21 mouse cellular contexts compared by ENCODE assay signal in genomic region chr3:123369161-123369560, GRCm38 (mm10). TPM values are rescaled to one million over a fixed set of nuclear protein-coding genes. Genes with fewer than 3 reads are reported as not detected.
DNase-seq lines count a peak whose midpoint lies in the region; ATAC-seq and TF ChIP-seq lines count a peak whose summit lies in the region.
"Had no signal": no experiment of that assay in that cellular context is flagged by ENCODE, and none has a peak within 500 bp of the region (broad histone marks: within the 10 kb centered on the region; RNA-seq: fewer than 3 reads in every experiment).

No protein-coding gene starts in this region.

- H3K36me3 ChIP-seq in embryonic facial prominence, embryonic 13.5 days = peaks cover 54% of the 10 kb centered on the region
- peaks cover 76% of the 10 kb centered on the region for H3K36me3 ChIP-seq in embryonic facial prominence, embryonic 10.5 days (replicated peaks)
- peaks cover 42% of the 10 kb centered on the region for H3K36me3 ChIP-seq in hindbrain, embryonic 14.5 days (replicated peaks; ENCODE audit: control insufficient read depth, insufficient read depth)
- peaks cover 35% of the 10 kb centered on the region; the same call in 1 of the 2 replicates for H3K36me3 ChIP-seq in hindbrain, postnatal 0 days (ENCODE audit: insufficient read depth, low read length)

- H3K9me3 ChIP-seq in embryonic facial prominence, embryonic 13.5 days = no peaks in the 10 kb centered on the region
- H3K9me3 ChIP-seq in embryonic facial prominence, embryonic 10.5 days = no peaks in the 10 kb centered on the region
- no peaks in the 10 kb centered on the region for H3K9me3 ChIP-seq in hindbrain, embryonic 14.5 days (ENCODE audit: control insufficient read depth, low read length)
- no peaks in the 10 kb centered on the region for H3K9me3 ChIP-seq in hindbrain, postnatal 0 days (ENCODE audit: low read length)
- H3K9me3 ChIP-seq: G1E; hindbrain, embryonic 15.5 days; liver, embryonic 15.5 days; lung, embryonic 15.5 days; neural tube, embryonic 12.5 days had no signal

- H3K4me3 ChIP-seq in embryonic facial prominence, embryonic 13.5 days = no peak overlapping the region
- no peak overlapping the region for H3K4me3 ChIP-seq in embryonic facial prominence, embryonic 10.5 days
- H3K4me3 ChIP-seq in hindbrain, embryonic 14.5 days (replicated peaks; ENCODE audit: low read length) = no peak overlapping the region
- no peak overlapping the region for H3K4me3 ChIP-seq in hindbrain, postnatal 0 days (ENCODE audit: low read length)
- H3K4me3 ChIP-seq: hindbrain, embryonic 15.5 days; liver, embryonic 15.5 days; lung, embryonic 15.5 days; neural tube, embryonic 12.5 days had no signal

- no peak for ATAC-seq in embryonic facial prominence, embryonic 13.5 days (ENCODE audit: insufficient number of reproducible peaks, insufficient read depth, low FRiP score, low TSS enrichment, low read depth)
- peak; percentile 37; the same call in 1 of the 2 replicates for ATAC-seq in hindbrain, embryonic 14.5 days (ENCODE audit: low FRiP score)
- no peak for ATAC-seq in hindbrain, postnatal 0 days
- ATAC-seq in monocyte, adult 5-6 weeks (replicated peaks; ENCODE audit: insufficient number of reproducible peaks, low FRiP score, low TSS enrichment, poor library complexity, severe bottlenecking) = 0 out of 2 replicates have a peak, but pooled peaks have one; percentile 22
- no peak for ATAC-seq in megakaryocyte, adult 5-6 weeks (ENCODE audit: poor library complexity, severe bottlenecking)
- ATAC-seq: forebrain, postnatal 0 days; intestine, embryonic 16.5 days had no signal

- WGBS in embryonic facial prominence, embryonic 13.5 days = 83% methylated on average over 12 of the region's 12 CpGs
- 88% methylated on average over 12 of the region's 12 CpGs for WGBS in embryonic facial prominence, embryonic 10.5 days
- WGBS in hindbrain, embryonic 14.5 days = 95% methylated on average over 12 of the region's 12 CpGs
- WGBS in hindbrain, postnatal 0 days = 90% methylated on average over 12 of the region's 12 CpGs

- H3K9ac ChIP-seq in embryonic facial prominence, embryonic 13.5 days = 0 out of 2 replicates have a peak overlapping the region, but pooled peaks have one; percentile 2
- no peak overlapping the region for H3K9ac ChIP-seq in hindbrain, embryonic 14.5 days
- H3K9ac ChIP-seq in hindbrain, postnatal 0 days (replicated peaks; ENCODE audit: low read length) = no peak overlapping the region
- H3K9ac ChIP-seq: forebrain, postnatal 0 days; hindbrain, embryonic 15.5 days; liver, embryonic 15.5 days; lung, embryonic 15.5 days; neural tube, embryonic 12.5 days had no signal

- H3K4me1 ChIP-seq in embryonic facial prominence, embryonic 13.5 days = 0 out of 2 replicates have a peak, but pooled peaks cover 3% of the 10 kb centered on the region
- H3K4me1 ChIP-seq in embryonic facial prominence, embryonic 10.5 days = no peaks in the 10 kb centered on the region
- H3K4me1 ChIP-seq in hindbrain, embryonic 14.5 days (replicated peaks; ENCODE audit: control insufficient read depth, insufficient read depth, low read length) = no peaks in the 10 kb centered on the region
- H3K4me1 ChIP-seq in hindbrain, postnatal 0 days (ENCODE audit: insufficient read depth, low read length) = no peaks in the 10 kb centered on the region
- H3K4me1 ChIP-seq: hindbrain, embryonic 15.5 days; liver, embryonic 15.5 days; lung, embryonic 15.5 days; neural tube, embryonic 12.5 days had no signal

- no peak overlapping the region for H3K27ac ChIP-seq in embryonic facial prominence, embryonic 13.5 days
- H3K27ac ChIP-seq in embryonic facial prominence, embryonic 10.5 days (replicated peaks) = no peak overlapping the region
- H3K27ac ChIP-seq in hindbrain, embryonic 14.5 days = no peak overlapping the region
- H3K27ac ChIP-seq in hindbrain, postnatal 0 days = no peak overlapping the region
- H3K27ac ChIP-seq: hindbrain, embryonic 15.5 days; liver, embryonic 15.5 days; lung, embryonic 15.5 days; neural tube, embryonic 12.5 days had no signal

- no peak overlapping the region for H3K4me2 ChIP-seq in embryonic facial prominence, embryonic 13.5 days
- no peak overlapping the region for H3K4me2 ChIP-seq in hindbrain, embryonic 14.5 days (replicated peaks)
- no peak overlapping the region for H3K4me2 ChIP-seq in hindbrain, postnatal 0 days (ENCODE audit: low read depth, low read length)
- H3K4me2 ChIP-seq: hindbrain, embryonic 15.5 days; liver, embryonic 15.5 days; lung, embryonic 15.5 days; neural tube, embryonic 12.5 days had no signal

- DNase-seq in embryonic facial prominence, embryonic 10.5 days (ENCODE audit: low spot score) = no peak
- no peak for DNase-seq in hindbrain, embryonic 14.5 days (ENCODE audit: low spot score)
- no peak for DNase-seq in hindbrain, postnatal 0 days (ENCODE audit: low spot score)
- DNase-seq in ES-CJ7 (ENCODE audit: low read depth, low spot score) = peak; percentile 19
- DNase-seq: cerebellum, adult 11-12 months; cerebellum, postnatal 10 days; forebrain, postnatal 0 days; heart, postnatal 4 days; kidney, postnatal 4 days; lung, postnatal 36 days; midbrain, embryonic 14.5 days; thymus, postnatal 25 days had no signal

- no peak for TF ChIP-seq CTCF in hindbrain, postnatal 0 days (IDR thresholded peaks at IDR 0.05; ENCODE audit: low read depth)

- H3K27me3 ChIP-seq in embryonic facial prominence, embryonic 13.5 days = no peaks in the 10 kb centered on the region
- H3K27me3 ChIP-seq in embryonic facial prominence, embryonic 10.5 days (replicated peaks; ENCODE audit: low read depth, poor library complexity, severe bottlenecking) = no peaks in the 10 kb centered on the region
- H3K27me3 ChIP-seq in hindbrain, embryonic 14.5 days (ENCODE audit: control insufficient read depth, insufficient read depth, low read length) = no peaks in the 10 kb centered on the region
- no peaks in the 10 kb centered on the region for H3K27me3 ChIP-seq in hindbrain, postnatal 0 days (ENCODE audit: insufficient read depth, low read length)
- H3K27me3 ChIP-seq: hindbrain, embryonic 15.5 days; liver, embryonic 15.5 days; lung, embryonic 15.5 days; neural tube, embryonic 12.5 days had no signal

RNA-seq across cellular contexts. Expression of gene Mettl14, which starts 16.7 kb away (rescaled TPM):
- 28.7 and 29.2 TPM in 2 replicates for polyA plus RNA-seq in embryonic facial prominence, embryonic 13.5 days (2015; fragmentation: Nextera tagmentation; extraction: Ambion mirVana)
- polyA plus RNA-seq in embryonic facial prominence, embryonic 10.5 days (2016; fragmentation: Nextera tagmentation; extraction: Ambion mirVana) = 30.5 and 32.3 TPM in 2 replicates
- 16.3 and 17.9 TPM in 2 replicates for polyA plus RNA-seq in hindbrain, embryonic 14.5 days (2014; fragmentation: Nextera tagmentation; extraction: Ambion mirVana)
- 4.7 and 6.3 TPM in 2 replicates for total RNA-seq in hindbrain, postnatal 0 days (2014; rRNA removed)
- polyA plus RNA-seq in hindbrain, postnatal 0 days (2015; fragmentation: Nextera tagmentation; extraction: Ambion mirVana) = 15.6 and 19.5 TPM in 2 replicates
- total RNA-seq in monocyte, adult 5-6 weeks (2017) = 16.0 to 27.8 TPM (median 21.0 TPM) in 3 replicates
- total RNA-seq in megakaryocyte, adult 5-6 weeks (2015) = 13.0 and 17.3 TPM in 2 replicates
- 14.7 and 20.0 TPM in 2 replicates for total RNA-seq in megakaryocyte, adult 5-6 weeks (2017)

Comparison
In these comparisons a context has a peak if more than half of its experiments do, and no peak if none do; other contexts are left out.
1. ATAC-seq: peak in hindbrain, embryonic 14.5 days (single experiment) and monocyte, adult 5-6 weeks (single experiment); none in embryonic facial prominence, embryonic 13.5 days (single experiment), hindbrain, postnatal 0 days (single experiment) and megakaryocyte, adult 5-6 weeks (single experiment).